Mouse (Mus musculus) lung, adult 2 months (tissue): ENCODE data around the gene Cotl1.

ENCODE experiments used
- CTCF ChIP-seq: fragments of 200-500 bp; IDR thresholded peaks from 2 replicates; pipeline ENCODE4 v1.5.1; 2011; ENCODE audit warnings: mild to moderate bottlenecking, low read length, control low read depth; ENCODE audit not compliant: insufficient read depth
- POLR2A ChIP-seq: fragments of 200-500 bp; IDR thresholded peaks from 2 replicates; pipeline ENCODE4 v1.6.1; 2011; ENCODE audit warnings: low read depth, mild to moderate bottlenecking, control low read depth, low read length, borderline replicate concordance; ENCODE audit errors: extremely low read depth

GRCm38 (mm10) chr8:119832101-119832617, 8.2 kb downstream of the Cotl1 start:
- TF ChIP-seq CTCF (no peak), POLR2A (no peak)
